In the genomic region with DNA sequence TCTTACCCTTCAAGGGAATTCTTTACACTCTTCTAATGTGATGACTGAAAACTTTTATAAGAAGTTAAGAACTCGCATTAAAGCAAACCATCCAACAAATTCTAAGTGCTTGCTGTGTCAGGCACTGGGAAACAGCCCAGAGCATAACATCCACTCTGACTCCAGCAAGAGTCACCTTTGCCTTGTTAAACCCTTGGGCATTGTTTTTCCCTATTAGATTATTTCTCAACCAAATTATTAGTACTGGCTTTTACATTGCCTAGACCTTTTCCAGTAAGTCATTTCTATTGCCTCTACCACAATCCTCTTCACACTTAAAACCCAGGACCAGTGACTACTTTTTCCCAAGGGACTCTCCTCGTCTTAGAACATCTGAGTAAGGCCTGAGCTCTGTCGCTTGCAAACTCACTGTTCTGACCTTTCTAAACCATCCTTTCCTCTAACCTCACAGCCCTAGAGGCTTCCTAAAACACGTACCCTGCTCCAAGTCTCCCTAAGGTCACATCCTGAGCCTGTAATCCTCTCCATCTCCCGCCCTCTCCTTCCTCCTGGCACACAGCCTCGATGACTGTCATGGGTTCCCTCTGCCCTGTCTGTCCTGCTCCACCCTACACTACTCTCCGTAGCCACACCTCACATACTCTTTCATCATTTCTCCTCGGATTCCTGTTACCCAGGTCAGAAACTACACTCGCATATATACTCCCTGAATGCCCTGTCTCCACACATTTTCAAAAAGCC, we compare ENCODE assay signal across 1 mouse cellular context.
TF ChIP-seq lines count a peak whose summit lies in the region.

No protein-coding gene starts in this region.

TF ChIP-seq in MEL, 35 proteins besides CTCF, POLR2A, EP300 and RAD21 (continued from another document):
- no peak for TF ChIP-seq TCF12 (IDR thresholded peaks at IDR 0.05; ENCODE audit: low read depth, low read length)
